Mouse (Mus musculus) heart, postnatal 25 days (tissue): Measurements from ENCODE around the gene A430005L14Rik. TPM values are rescaled to one million over a fixed set of nuclear protein-coding genes. Genes with fewer than 3 reads are reported as not detected.
"Not testable (repeated sequence)": the region's sequence is repeated elsewhere in the genome, so short reads cannot be mapped to it uniquely, and the experiment has no call there.

Experiments
- DNase-seq: peaks from one replicate; pipeline ENCODE4 v3.0.0; 2022; ENCODE audit warnings: low spot score
- intact Hi-C: fragments of 180-260 bp; cut with DNase I; formaldehyde crosslinking; loops from one replicate; pipeline ENCODE4 v1.15.1; 2025
- total RNA-seq, 2 experiments: library from RNA; stranded (reverse); gene quantifications; 2 replicates each; pipeline ENCODE4 v1.2.3; 2021

A430005L14Rik gene
- 10 to 100 TPM; 13.4 to 14.2 TPM for total RNA-seq

GRCm38 (mm10) chr4:153956569-153957405 is at the start of gene A430005L14Rik:
TSS of gene A430005L14Rik (plus strand) at chr4:153957237.
- peak; percentile 95 for DNase-seq
- intact Hi-C loops: loop anchor here (10.0 kb wide), 1 partner anchor 188 kb away; the partner anchor contains the start of genes Trp73 and Wrap73

- intact Hi-C loops: no loop called here
- no peak for DNase-seq
These were observed 49.5 kb upstream of the A430005L14Rik start for GRCm38 (mm10) chr4:153907573-153907972.

DNA sequence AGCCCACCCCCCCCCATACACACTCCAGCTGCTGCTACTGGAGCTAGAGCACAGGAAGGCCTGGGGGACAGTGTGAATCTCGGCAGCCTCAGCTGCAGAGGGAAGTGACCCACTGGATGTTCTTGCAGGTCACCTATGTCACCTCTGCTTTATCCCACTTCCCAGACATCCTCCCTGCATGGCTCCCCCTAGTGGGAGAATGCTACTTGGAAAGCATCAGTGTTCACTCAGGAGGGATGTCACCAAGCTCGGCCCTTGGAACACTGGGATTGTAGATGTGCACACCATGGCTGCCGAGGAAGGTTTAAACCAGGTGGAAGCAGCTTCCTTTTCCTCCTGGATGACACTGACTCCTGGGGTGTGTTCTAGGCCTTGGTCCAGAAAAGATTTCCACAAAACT is 43.4 kb upstream of the A430005L14Rik start:
- intact Hi-C loops: no loop called here
- DNase-seq: no peak

DNA sequence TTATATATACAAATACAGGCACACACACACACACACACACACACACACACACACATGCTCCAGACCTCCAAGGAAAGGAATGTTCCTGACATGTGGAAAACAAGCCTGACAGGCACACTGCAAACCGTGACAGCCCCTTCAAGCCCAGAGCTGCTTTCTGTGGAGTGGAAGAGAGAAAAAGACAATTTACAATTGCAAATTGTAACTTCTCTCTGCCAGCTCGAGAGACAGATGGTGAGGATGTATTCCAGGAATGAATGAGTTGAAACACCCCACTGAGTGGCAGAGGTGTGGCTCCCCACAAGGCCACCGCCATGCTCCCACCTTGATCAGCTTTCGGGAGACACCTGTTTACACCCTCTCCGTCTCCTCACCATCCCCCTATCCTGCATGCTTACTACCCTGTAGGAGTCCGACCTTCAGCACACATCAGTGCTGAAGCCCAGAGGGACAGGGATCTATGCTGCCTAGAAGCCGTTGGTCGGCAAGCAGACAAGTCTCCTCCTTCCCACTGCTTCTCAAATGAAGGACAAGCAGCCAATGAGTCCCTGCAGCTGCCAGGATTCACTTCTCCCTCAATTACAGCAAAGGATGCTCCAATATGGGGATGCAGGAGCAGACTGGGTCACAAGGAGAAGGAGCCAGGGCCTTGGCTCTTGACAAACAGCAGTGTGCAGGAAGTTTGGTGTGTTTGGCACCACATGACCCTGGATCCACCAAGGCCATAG is 39.1 kb upstream of the A430005L14Rik start:
- intact Hi-C loops: no loop called here
- no peak for DNase-seq

- no peak for DNase-seq
These were observed 36.4 kb upstream of the A430005L14Rik start for GRCm38 (mm10) chr4:153920517-153921233.

GRCm38 (mm10) chr4:153922090-153922489 is 34.9 kb upstream of the A430005L14Rik start:
- intact Hi-C loops, DNase-seq: not testable (repeated sequence)

More at GRCm38 (mm10) chr4:153920517-153921233, 36.4 kb upstream of the A430005L14Rik start:
- intact Hi-C loops: no loop called here

GRCm38 (mm10) chr4:153928772-153929299 is 28.2 kb upstream of the A430005L14Rik start:
- intact Hi-C loops: no loop called here

DNA sequence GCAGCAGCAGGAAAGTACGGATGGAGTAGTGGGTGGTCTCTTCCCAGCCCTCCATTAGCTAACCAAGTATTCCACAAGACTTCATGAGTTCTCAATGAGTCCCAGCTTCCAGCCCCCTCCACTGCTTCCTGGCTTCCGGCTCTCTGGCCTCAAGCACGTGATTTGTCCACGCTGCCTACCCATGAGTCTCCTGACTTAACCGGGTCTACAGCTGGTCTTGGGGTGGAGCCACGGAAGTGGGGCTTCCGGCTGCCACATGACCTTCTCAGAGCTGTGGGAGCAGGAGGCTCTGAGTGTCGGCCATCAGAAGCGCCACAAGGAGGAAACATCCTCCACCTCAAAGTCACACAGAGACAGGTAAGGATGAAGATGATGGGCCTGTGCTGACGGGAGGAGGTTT is 27.6 kb upstream of the A430005L14Rik start:
- no peak for DNase-seq
- intact Hi-C loops: no loop called here

More at GRCm38 (mm10) chr4:153928772-153929299, 28.2 kb upstream of the A430005L14Rik start:
- DNase-seq: no peak

GRCm38 (mm10) chr4:153929921-153930320 is 27.1 kb upstream of the A430005L14Rik start:
- intact Hi-C loops: no loop called here
- DNase-seq: no peak

DNA sequence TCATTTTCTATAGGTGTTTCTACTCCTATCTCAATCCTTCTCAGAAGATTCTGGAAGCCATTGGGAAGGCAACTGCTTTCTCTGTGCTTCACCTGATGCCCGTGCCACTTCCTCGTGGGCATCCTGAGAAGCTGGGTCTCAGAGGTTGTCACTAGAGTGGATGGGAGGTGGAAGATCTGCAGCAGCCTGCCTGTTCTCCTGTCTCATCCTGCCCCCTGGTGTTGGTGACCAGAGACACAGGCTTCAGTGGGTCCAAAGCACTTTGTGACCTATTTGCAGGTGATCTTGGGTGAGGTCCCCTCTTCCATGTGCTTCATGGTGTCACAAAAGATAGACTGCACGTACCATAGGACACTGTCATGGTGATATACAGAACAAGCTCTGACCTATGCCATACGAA is 13.8 kb upstream of the A430005L14Rik start:
- intact Hi-C loops: loop anchor here (5.0 kb wide), 1 partner anchor 1411 kb away; no protein-coding TSS in a partner anchor
- no peak for DNase-seq

GRCm38 (mm10) chr4:153944261-153944660 is 12.8 kb upstream of the A430005L14Rik start:
- no peak for DNase-seq
- intact Hi-C loops: loop anchor here (5.0 kb wide), 1 partner anchor 1412 kb away; no protein-coding TSS in a partner anchor

DNA sequence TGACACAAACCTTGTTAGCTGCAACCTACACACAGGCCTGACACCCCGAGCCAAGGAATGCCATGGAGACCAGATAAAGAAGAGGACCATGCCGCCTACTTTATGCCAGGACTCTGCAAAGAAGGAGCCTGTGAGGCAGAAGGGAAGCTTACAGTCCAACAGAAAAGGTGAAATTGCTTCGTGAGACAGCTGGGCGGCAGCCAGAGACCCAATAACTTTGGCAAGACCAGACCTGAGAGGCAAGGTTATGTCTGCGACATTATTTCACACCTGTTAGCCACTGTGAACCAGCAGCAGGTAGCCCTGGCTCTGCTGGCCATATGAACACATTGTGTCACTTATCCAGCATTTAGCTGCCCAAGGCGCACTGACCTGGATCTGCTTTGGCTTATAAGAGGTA is 11.3 kb upstream of the A430005L14Rik start:
- DNase-seq: no peak
- intact Hi-C loops: no loop called here

- intact Hi-C loops: loop anchor here (10.0 kb wide), 1 partner anchor 194 kb away; the partner anchor contains the start of genes Trp73 and Wrap73
These were observed 6.7 kb upstream of the A430005L14Rik start for GRCm38 (mm10) chr4:153950372-153950771.

GRCm38 (mm10) chr4:153951150-153951549 is 5.9 kb upstream of the A430005L14Rik start:
- no peak for DNase-seq

More at GRCm38 (mm10) chr4:153950372-153950771, 6.7 kb upstream of the A430005L14Rik start:
- no peak for DNase-seq

DNA sequence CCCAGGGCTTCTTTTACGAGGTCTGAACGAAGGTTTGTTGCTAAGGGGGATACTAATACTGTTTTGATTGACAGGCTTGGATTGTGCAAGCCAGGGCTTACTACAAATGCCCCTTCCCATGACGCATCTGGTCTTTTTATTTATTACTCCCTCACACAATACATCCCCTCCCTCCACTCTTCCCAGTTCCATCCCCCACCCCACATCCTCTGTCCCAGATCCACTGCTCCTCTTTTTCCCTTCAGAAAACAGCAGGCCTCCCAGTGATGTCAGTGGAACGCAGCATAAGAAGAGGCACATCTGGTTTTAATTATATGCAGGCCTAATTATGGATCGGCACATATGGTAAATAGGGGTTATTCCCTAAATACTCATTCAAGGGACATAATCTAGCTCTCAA is 5.3 kb upstream of the A430005L14Rik start:
- DNase-seq: no peak
- intact Hi-C loops: loop anchor here (10.0 kb wide), 1 partner anchor 193 kb away; the partner anchor contains the start of genes Trp73 and Wrap73

More at GRCm38 (mm10) chr4:153951150-153951549, 5.9 kb upstream of the A430005L14Rik start:
- intact Hi-C loops: loop anchor here (10.0 kb wide), 1 partner anchor 194 kb away; the partner anchor contains the start of genes Trp73 and Wrap73

- DNase-seq: no peak
- intact Hi-C loops: loop anchor here (10.0 kb wide), 1 partner anchor 189 kb away; the partner anchor contains the start of genes Trp73 and Wrap73
These were observed 1.4 kb upstream of the A430005L14Rik start for GRCm38 (mm10) chr4:153955651-153956050.

DNA sequence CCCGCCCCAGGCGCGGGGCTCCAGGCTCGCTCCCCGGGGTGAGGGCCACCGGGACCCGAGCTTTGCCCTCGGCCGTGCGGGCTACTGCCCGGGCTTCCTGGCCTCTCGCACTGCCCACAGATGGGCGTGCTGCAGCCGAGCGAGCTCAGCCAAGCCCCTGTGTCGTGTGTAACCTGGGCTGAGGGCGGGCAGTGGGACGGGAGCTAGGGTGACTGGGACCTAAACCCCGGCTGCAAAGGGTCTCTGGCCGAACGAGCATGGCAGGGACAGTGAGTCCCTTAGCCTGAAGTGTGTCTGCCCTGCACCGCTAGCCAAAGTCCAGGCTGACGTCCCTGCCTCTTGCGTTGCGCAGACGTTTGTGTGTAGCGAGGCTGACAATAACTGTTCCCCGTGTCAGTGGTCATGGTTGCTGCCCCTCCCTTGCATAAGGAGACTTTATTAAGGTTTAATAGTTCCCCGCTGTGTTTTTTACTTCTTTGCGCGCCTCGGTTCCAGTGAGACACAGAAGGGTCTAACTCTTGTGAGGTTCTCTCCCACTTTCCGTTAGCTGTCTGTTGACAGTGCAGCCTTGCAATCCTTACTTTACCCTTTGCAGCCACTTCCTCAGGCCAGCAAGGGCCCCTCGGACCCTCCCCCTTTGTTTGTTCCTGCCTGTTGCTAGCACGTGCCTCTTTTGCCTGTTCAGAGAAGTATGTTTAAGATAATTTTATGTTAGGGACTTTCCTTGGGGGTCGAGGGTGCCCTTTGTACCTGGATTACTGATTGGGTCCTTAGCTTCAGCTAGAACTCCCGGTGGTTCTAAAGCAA is 610 bp downstream of the A430005L14Rik start:
- intact Hi-C loops: loop anchor here (2.0 to 10.0 kb wide), 2 partner anchors 17 to 187 kb away; partner anchors contain the start of genes Cep104, Dffb, Trp73 and Wrap73
- DNase-seq: no peak

DNA sequence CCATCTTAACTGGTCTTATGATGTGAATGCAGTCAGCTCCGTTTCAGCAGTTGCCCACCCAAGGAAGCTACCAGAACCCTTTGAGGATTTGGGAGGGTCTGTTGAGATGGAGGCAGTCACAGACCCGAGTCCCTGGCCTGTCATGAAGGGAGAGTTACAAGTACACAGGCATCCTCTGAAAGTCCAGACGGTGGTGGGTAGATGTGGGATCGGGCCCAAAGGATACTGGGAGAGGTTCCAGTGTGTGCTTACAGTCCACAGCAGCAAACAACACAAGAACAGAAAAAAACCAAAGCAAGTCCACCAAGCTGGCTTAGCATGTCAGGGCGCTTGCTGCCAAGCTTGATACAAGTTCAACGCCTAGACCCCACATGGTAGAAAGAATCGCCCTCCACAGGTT is 5.6 kb downstream of the A430005L14Rik start:
- intact Hi-C loops: no loop called here
- no peak for DNase-seq
